Mouse (Mus musculus) hindlimb bud, embryonic 11.5 days (tissue): ENCODE measurements around the gene Lrtm2.

Experiments used
- DNase-seq: peaks from one replicate; pipeline ENCODE4 v3.0.0-alpha.2; 2012; ENCODE audit warnings: low read depth, low spot score; ENCODE audit errors: extremely low spot score

Lrtm2 gene

GRCm38 (mm10) chr6:119337287-119337686 is 6.7 kb upstream of the Lrtm2 start:
- DNase-seq: no peak

- DNase-seq: no peak
Measured at GRCm38 (mm10) chr6:119336124-119336523, 5.6 kb upstream of the Lrtm2 start.

DNA sequence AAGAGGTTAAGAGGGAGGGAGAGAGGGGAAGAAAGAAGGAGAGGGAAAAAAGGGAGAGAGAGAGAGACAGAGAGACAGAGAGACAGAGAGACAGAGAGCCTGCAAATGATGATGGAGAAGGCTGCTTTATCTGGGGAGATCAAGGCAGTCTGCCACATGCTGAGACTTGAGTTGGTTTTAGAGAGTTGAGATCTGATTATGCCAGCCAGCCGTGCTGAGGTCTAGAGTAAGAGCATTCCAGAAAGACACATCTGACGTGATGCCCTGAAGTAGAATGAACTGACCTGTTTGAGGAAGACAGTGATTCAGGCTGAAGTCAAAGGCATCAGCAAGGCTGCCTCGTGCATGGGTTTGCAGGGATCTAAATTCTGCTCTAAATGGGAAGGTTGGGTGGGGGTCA is 3.3 kb upstream of the Lrtm2 start:
- no peak for DNase-seq

GRCm38 (mm10) chr6:119333202-119333601 is 2.6 kb upstream of the Lrtm2 start:
- DNase-seq: no peak

DNA sequence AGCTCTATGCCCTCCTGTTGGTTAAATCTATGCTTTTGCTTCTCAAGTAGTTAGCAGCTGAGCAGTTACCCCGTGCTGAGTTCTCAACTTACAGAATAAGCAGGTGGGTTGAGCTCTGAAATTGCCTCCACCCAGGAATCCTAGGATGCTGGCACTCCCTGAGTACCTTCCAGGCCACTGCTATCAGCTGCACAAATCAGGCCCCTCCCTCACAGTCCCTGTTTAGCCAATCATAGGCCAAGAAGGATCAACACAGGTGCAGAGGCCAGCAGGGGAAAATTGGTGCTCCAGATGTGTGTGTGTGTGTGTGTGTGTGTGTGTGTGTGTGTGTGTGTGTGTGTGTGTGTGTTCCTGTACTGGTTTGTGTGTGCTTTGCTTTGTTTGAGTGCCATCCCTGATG is 1.5 kb upstream of the Lrtm2 start:
- no peak for DNase-seq

GRCm38 (mm10) chr6:119329936-119330335 is 630 bp downstream of the Lrtm2 start:
- no peak for DNase-seq

GRCm38 (mm10) chr6:119329215-119329714 is 1.3 kb downstream of the Lrtm2 start:
- DNase-seq: no peak

DNA sequence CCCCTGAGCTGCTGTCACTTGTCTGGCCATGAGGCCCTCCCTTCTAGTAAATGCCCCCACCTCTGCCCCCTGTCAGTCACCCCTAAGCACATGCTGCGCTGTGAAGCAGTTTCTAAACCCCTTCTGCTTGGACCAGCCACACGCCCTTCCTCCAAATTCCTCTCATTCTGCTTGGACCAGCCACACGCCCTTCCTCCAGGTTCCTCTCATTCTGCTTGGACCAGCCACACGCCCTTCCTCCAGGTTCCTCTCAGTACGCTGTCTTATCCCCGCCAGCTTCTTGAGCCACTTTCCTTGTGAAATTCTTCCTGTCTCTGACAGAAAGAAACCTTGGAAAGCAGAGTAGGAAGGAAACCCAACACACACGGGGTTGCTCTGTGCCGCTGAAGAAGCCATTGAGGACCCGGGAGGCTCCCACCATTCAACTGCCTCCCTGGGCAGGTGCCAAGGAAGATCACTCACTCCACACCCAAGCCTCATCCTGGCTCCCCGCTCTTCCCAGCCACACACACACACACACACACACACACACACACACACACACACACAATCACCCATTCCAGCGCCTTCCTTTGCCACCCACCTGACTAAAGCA is 1.9 kb downstream of the Lrtm2 start:
- DNase-seq: no peak

GRCm38 (mm10) chr6:119326541-119326940 is 4.0 kb downstream of the Lrtm2 start:
- no peak for DNase-seq

GRCm38 (mm10) chr6:119325978-119326377 is 4.6 kb downstream of the Lrtm2 start:
- no peak for DNase-seq

DNA sequence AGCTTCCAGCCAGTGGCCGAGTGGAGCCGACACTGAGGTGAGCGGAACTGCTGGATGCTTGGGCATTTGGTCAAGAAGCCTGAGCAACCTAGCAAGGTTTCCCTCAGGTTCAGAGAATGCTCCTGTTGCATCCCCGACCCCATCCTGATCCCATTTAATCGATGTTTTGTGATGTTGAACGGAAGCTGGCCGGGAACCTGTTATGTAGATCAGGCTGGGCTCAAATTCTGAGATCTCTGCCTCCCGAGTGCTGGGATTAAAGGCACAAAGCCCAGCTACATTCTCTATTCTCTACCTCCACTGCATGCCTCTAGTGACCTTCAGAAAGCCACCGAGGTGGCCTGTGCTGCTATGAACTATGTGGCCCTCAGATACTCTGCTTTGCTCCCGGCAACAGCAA is 5.8 kb downstream of the Lrtm2 start:
- DNase-seq: no peak

DNA sequence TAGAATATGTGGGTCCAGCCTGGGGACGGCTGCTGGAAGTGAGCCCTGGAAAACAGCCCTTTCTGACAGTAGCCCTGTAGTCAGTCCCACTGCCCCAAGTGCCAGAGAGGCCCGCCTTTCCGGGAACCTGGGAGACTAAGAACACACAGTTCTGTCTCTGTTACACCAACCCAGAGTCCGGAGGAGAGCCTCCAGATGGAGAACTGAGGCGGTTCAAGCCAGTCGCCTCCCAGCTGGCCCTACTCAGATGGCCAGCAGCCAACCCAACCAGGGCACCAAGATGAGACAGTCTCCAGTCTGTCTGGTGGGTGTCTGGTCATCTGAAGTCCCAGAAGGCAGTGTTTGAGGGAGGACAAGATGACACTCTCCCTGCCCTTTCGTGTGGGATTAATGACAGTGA is 8.8 kb downstream of the Lrtm2 start:
- DNase-seq: no peak

- DNase-seq: peak; percentile 56
Measured at GRCm38 (mm10) chr6:119320481-119320880, 10.1 kb downstream of the Lrtm2 start.

DNA sequence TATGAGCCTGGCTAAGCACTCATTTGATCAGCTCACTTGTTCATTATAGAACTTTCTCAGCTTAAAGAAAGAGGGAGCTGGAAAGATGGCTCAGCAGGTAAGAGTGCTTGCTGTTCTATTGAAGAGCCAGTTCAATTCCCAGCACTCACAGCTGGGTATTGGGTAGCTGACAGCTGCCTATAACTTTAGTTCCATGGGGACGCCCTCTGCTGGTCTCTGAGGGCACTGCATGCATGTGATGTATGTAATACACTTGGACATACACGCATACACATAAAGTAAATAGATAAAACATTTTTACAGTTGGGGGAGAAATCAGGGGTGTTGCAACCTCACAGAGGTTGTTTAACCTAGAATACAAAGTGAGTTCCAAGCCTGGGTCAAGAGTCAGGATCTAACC is 11.2 kb downstream of the Lrtm2 start:
- no peak for DNase-seq

DNA sequence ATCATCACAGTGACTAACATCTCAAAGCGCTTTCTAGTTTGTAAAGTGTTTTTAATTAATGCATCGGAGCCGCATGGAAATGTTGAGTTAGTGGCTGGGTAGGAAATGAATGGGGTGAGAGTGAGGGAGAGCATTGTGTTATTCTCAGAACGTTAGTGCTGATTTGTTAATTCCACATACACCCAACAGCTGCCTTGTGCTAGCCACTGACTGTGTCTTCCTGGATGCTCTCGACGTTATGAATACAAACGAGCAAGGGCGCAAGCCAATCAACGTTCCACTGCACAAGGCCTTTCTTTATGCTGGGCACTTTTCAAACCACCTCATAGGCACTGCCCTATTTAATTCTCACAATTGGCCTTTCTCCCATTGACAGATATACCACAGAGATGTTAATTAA is 11.8 kb downstream of the Lrtm2 start:
- DNase-seq: no peak

- DNase-seq: no peak
Measured at GRCm38 (mm10) chr6:119314751-119315476, 15.7 kb downstream of the Lrtm2 start.

GRCm38 (mm10) chr6:119313588-119314375 is 16.8 kb downstream of the Lrtm2 start:
- DNase-seq: no peak

- DNase-seq: no peak
Measured at GRCm38 (mm10) chr6:119313096-119313495, 17.5 kb downstream of the Lrtm2 start.

GRCm38 (mm10) chr6:119312381-119312780 is 18.2 kb downstream of the Lrtm2 start:
- no peak for DNase-seq

- DNase-seq: no peak
Measured at GRCm38 (mm10) chr6:119310176-119310575, 20.4 kb downstream of the Lrtm2 start.

DNA sequence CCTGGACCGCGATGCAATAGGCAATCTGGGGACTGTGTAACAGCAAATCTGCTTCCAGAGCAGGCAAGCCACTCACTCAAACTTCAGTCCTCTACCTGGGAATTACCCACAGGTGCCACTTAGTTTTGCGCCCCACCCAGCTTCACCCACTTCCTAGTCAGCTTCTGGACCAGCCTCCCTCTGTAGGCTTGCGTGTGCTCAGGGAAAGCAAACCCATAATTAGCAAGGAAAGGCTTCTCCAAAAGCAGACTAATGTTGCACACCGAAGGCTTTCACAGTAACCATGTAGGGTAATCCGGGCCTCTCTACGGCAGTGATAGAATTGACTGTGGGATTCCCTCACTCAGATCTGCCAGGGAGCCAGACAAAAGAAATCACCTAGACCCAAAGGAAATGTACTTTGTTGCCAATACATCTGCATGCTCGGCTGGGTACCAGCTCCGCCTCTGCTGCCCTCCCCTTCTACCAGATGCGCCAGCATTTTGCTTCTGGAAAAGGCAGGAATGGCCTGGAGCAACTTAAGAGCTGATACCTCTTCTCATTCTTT is 22.6 kb downstream of the Lrtm2 start:
- DNase-seq: no peak

DNA sequence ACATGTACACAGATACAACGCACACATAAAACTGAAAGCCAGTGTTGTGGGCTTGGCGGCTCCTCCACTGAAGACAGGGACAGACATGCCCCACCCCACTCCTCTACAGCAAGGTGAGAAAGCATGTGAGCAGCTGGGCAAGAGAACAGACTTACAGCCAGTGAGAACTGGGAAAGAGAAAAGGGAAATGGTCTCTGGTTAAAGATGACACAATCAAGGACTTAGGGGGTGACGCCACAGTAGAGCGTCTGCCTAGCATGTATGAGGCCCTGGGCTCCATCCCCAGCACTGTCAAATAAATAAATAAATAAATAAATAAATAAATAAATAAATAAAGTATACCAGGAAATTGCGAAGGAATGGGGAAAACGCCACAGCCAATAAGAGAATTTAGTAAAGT is 27.2 kb downstream of the Lrtm2 start:
- no peak for DNase-seq
